Mouse (Mus musculus) retina, adult 2 months (tissue): ENCODE measurements around the gene Vstm4.

Experiments used
- DNase-seq: peaks from one replicate; pipeline ENCODE4 v3.0.0-alpha.2; 2012; ENCODE audit warnings: low read depth, low spot score

The Vstm4 gene

GRCm38 (mm10) chr14:32859831-32860569 lies 3.4 kb downstream of the Vstm4 start:
- DNase-seq, result no peak

- no peak for DNase-seq
These were observed 4.6 kb downstream of the Vstm4 start for GRCm38 (mm10) chr14:32861149-32861581.

- DNase-seq, result no peak
These were observed 5.1 kb downstream of the Vstm4 start for GRCm38 (mm10) chr14:32861656-32862055.

- DNase-seq, result no peak
These were observed 8.8 kb downstream of the Vstm4 start for GRCm38 (mm10) chr14:32865331-32865730.

- no peak for DNase-seq
These were observed 15.4 kb downstream of the Vstm4 start for GRCm38 (mm10) chr14:32871963-32872362.

GRCm38 (mm10) chr14:32877549-32877948 lies 21.0 kb downstream of the Vstm4 start:
- DNase-seq, result no peak

GRCm38 (mm10) chr14:32880332-32880731 lies 23.8 kb downstream of the Vstm4 start:
- no peak for DNase-seq

- DNase-seq, result no peak
These were observed 25.1 kb downstream of the Vstm4 start for GRCm38 (mm10) chr14:32881693-32882092.

- peak; percentile 29 for DNase-seq
These were observed 32.5 kb downstream of the Vstm4 start for GRCm38 (mm10) chr14:32888876-32889674.

GRCm38 (mm10) chr14:32894341-32894853 lies 37.8 kb downstream of the Vstm4 start:
- no peak for DNase-seq

- DNase-seq, result no peak
These were observed 38.3 kb downstream of the Vstm4 start for GRCm38 (mm10) chr14:32894878-32895277.

GRCm38 (mm10) chr14:32896896-32897295 lies 40.3 kb downstream of the Vstm4 start:
- DNase-seq, result no peak

GRCm38 (mm10) chr14:32903203-32903602 lies 46.6 kb downstream of the Vstm4 start:
- DNase-seq, result no peak

GRCm38 (mm10) chr14:32906545-32906944 lies 50.0 kb downstream of the Vstm4 start:
- no peak for DNase-seq

- DNase-seq, result no peak
These were observed 52.6 kb downstream of the Vstm4 start for GRCm38 (mm10) chr14:32909112-32909511.

GRCm38 (mm10) chr14:32911187-32911586 lies 54.6 kb downstream of the Vstm4 start:
- no peak for DNase-seq

- DNase-seq, result no peak
These were observed 58.8 kb downstream of the Vstm4 start for GRCm38 (mm10) chr14:32915360-32915759.

GRCm38 (mm10) chr14:32917919-32918318 lies 61.4 kb downstream of the Vstm4 start:
- no peak for DNase-seq

- no peak for DNase-seq
These were observed 67.3 kb downstream of the Vstm4 start for GRCm38 (mm10) chr14:32923871-32924270.

- no peak for DNase-seq
These were observed 75.2 kb downstream of the Vstm4 start for GRCm38 (mm10) chr14:32931709-32932108.

- no peak for DNase-seq
These were observed 75.7 kb downstream of the Vstm4 start for GRCm38 (mm10) chr14:32932220-32932619.

- no peak for DNase-seq
These were observed 77.5 kb downstream of the Vstm4 start for GRCm38 (mm10) chr14:32934064-32934463.

- no peak for DNase-seq
These were observed 82.7 kb downstream of the Vstm4 start for GRCm38 (mm10) chr14:32939217-32939616.
